In the genomic region with DNA sequence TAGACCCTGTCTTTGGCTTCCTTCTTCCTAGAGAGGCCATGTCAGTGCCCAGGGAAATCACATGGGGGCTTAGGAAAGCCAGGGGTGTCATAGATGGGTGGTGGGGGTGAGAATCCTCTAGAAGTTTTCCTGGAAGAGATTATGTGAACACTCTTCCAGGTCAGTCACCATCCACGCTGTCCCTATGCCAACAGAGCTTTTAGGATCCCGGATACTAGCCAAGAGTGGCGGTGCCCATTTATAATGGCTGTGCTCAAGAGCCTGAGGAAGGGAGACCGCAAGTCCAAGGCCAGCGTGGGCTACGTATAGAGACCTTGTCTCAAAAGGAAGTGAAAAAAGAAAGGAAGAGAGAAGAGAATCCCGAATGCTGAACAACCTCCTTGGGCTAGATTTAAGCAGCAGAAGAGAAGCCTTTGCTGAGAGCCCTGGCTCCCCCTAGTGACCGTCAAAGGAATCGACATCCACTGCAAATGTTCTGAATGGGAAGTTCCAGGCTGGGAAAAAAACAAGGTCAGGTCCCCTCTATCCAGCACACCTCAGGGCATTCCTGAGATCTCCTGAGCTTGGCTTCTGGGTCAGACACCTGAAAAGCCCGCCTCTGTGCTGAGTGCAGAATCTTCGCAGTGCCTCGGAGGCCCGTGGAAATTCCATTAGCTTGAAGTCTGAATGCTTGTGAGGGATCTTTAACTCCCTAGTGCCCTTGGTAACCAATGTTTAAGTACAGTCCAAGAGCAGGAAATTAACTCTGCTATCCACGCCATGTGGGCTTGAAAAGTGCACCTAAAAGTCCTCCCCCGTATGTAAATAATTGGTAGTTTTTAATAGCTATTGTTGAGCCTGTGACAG, we compare ENCODE assay signal across 9 mouse cellular contexts. TPM values are rescaled to one million over a fixed set of nuclear protein-coding genes. Genes with fewer than 3 reads are reported as not detected.
DNase-seq lines count a peak whose midpoint lies in the region; ATAC-seq and TF ChIP-seq lines count a peak whose summit lies in the region.
"Had no signal": no experiment of that assay in that cellular context is flagged by ENCODE, and none has a peak within 500 bp of the region (broad histone marks: within the 10 kb centered on the region; RNA-seq: fewer than 3 reads in every experiment).

No protein-coding gene starts in this region.

- peak; percentile 95 for TF ChIP-seq CTCF in brain, embryonic 14.5 days (IDR thresholded peaks at IDR 0.05; ENCODE audit: borderline replicate concordance, extremely low read depth, insufficient read depth, insufficient read length)

- WGBS in hindbrain, embryonic 12.5 days, result 32% methylated on average over 15 of the region's 15 CpGs

- no peak overlapping the region for H3K9ac ChIP-seq in ES-E14 (ENCODE audit: insufficient read depth, low read depth, low read length, poor library complexity, severe bottlenecking)
- no peak overlapping the region for H3K9ac ChIP-seq in hindbrain, embryonic 12.5 days
- H3K9ac ChIP-seq: liver, embryonic 15.5 days had no signal

- no peaks in the 10 kb centered on the region for H3K36me3 ChIP-seq in ES-E14 (ENCODE audit: control insufficient read depth, insufficient read depth, low read length, poor library complexity, severe bottlenecking)
- H3K36me3 ChIP-seq in hindbrain, embryonic 12.5 days, result no peaks in the 10 kb centered on the region
- H3K36me3 ChIP-seq: liver, embryonic 15.5 days had no signal

- H3K27ac ChIP-seq in ES-E14 (ENCODE audit: insufficient read depth, low read depth, low read length, poor library complexity, severe bottlenecking), result no peak overlapping the region
- no peak overlapping the region for H3K27ac ChIP-seq in hindbrain, embryonic 12.5 days
- H3K27ac ChIP-seq: liver, embryonic 15.5 days had no signal

- 0 out of 2 replicates have a peak overlapping the region, but pooled peaks have one; percentile 3 for H3K4me2 ChIP-seq in hindbrain, embryonic 12.5 days (replicated peaks)
- H3K4me2 ChIP-seq: liver, embryonic 15.5 days had no signal

- ATAC-seq in hindbrain, embryonic 12.5 days (ENCODE audit: low FRiP score), result peak; percentile 41

- peak; percentile 64 for DNase-seq in ES-E14 (ENCODE audit: low read depth, low spot score)
- peak; percentile 86 for DNase-seq in brain, embryonic 14.5 days (ENCODE audit: low read depth)
- peak; percentile 40 for DNase-seq in fibroblast of lung, adult 2 months (ENCODE audit: low read depth)
- peak; percentile 73 to 84 for DNase-seq in layer of hippocampus, postnatal 10 days (ENCODE audit: low spot score in 2 of 2)
- peak; percentile 75 for DNase-seq in lung, postnatal 36 days
- peak; percentile 84 for DNase-seq in right cerebral cortex, adult 18-20 months
- peak; percentile 27 for DNase-seq in yolk sac, embryonic 10.5 days (ENCODE audit: low spot score)

- no peaks in the 10 kb centered on the region for H3K27me3 ChIP-seq in hindbrain, embryonic 12.5 days
- H3K27me3 ChIP-seq: liver, embryonic 15.5 days had no signal

- H3K4me3 ChIP-seq in ES-E14 (ENCODE audit: insufficient read depth in 1 of 2, low read depth in 1 of 2, low read length in 2 of 2, poor library complexity in 1 of 2, severe bottlenecking in 1 of 2), result no peak overlapping the region
- no peak overlapping the region for H3K4me3 ChIP-seq in hindbrain, embryonic 12.5 days
- H3K4me3 ChIP-seq: liver, embryonic 15.5 days had no signal

- no peaks in the 10 kb centered on the region for H3K4me1 ChIP-seq in ES-E14 (ENCODE audit: control insufficient read depth in 2 of 2, insufficient read depth in 2 of 2, low read length in 2 of 2, poor library complexity in 1 of 2)
- H3K4me1 ChIP-seq in hindbrain, embryonic 12.5 days, result no peaks in the 10 kb centered on the region
- H3K4me1 ChIP-seq: liver, embryonic 15.5 days had no signal

- no peaks in the 10 kb centered on the region for H3K9me3 ChIP-seq in ES-E14 (ENCODE audit: control insufficient read depth, insufficient read depth, low read depth, low read length)
- H3K9me3 ChIP-seq in hindbrain, embryonic 12.5 days (replicated peaks), result no peaks in the 10 kb centered on the region
- H3K9me3 ChIP-seq: liver, embryonic 15.5 days had no signal

- TF ChIP-seq POLR2A in brain, embryonic 14.5 days (IDR thresholded peaks at IDR 0.05; ENCODE audit: borderline replicate concordance, extremely low read depth, insufficient read depth, insufficient read length, poor library complexity, severe bottlenecking), result no peak

- in situ Hi-C loops in ES-E14 (cut with MboI; ENCODE audit: low sequenced_read_pairs in 2 of 2, unreplicated experiment in 2 of 2), result no loop called here

TF ChIP-seq in ES-E14, 5 proteins besides CTCF, POLR2A, EP300 and RAD21:
- no peak for TF ChIP-seq MAFK (IDR thresholded peaks at IDR 0.05; ENCODE audit: insufficient read depth, low read depth, low read length)
- no peak for TF ChIP-seq ZNF384 (IDR thresholded peaks at IDR 0.05; ENCODE audit: low read depth, low read length)
- no peak for TF ChIP-seq HCFC1 (IDR thresholded peaks at IDR 0.05; ENCODE audit: borderline replicate concordance, insufficient read depth, low read length)
- no peak for TF ChIP-seq CHD2 (IDR thresholded peaks at IDR 0.05; ENCODE audit: low read depth, low read length)
- no peak for TF ChIP-seq ZC3H11A (IDR thresholded peaks at IDR 0.05; ENCODE audit: borderline replicate concordance, low read depth, low read length)

RNA-seq across cellular contexts. Expression of a gene that starts 50.5 kb away (rescaled TPM):
- total RNA-seq in ES-E14 (2012; rRNA removed), result 0.16 and 2.0 TPM in 2 replicates
- polyA plus RNA-seq in brain, embryonic 14.5 days (2012; rRNA removed), result 18.2 and 34.6 TPM in 2 replicates
- polyA plus RNA-seq in hindbrain, embryonic 12.5 days (2016; fragmentation: Nextera tagmentation; extraction: Ambion mirVana), result 16.2 and 20.6 TPM in 2 replicates
- 10 to 100 TPM; 16.1 to 19.5 TPM for total RNA-seq in layer of hippocampus, postnatal 10 days (2021)

Comparison
In these comparisons a context has a peak if more than half of its experiments do, and no peak if none do; other contexts are left out.
1. DNase-seq: peak in every context shown above with its lines; median percentile 86 in brain, embryonic 14.5 days; 84 in right cerebral cortex, adult 18-20 months; 78 in layer of hippocampus, postnatal 10 days; 75 in lung, postnatal 36 days; 64 in ES-E14; 40 in fibroblast of lung, adult 2 months; 27 in yolk sac, embryonic 10.5 days.